15 mouse cellular contexts compared by ENCODE assay signal in the genomic region with DNA sequence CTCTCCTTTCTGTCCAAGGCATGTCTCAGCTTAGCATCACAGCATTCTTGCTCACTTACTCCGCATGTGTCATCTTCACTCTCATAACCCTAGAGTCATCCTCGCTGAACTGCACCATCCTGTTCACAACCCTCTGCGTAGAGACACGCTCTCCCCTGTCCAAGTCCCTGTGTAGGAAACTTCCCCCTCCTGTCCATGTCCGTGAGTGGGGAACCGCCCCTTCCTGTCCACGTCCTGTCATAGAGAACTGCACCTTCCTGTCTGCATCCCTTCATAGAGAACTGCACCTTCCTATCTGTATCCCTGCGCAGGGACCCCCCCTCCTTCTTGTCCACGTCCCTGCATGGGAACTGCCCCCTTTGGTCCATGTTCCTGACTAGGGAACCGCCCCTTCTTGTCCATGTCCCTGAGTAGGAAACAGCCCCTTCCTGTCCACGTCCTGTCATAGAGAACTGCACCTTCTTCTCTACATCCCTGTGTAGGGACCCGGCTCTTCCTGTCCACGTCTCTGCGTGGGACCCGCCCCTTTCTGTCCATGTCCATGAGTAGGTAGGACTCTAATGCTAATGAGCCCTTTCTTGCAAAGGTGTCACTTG. TPM values are rescaled to one million over a fixed set of nuclear protein-coding genes. Genes with fewer than 3 reads are reported as not detected.
DNase-seq lines count a peak whose midpoint lies in the region; ATAC-seq and TF ChIP-seq lines count a peak whose summit lies in the region.
"Had no signal": no experiment of that assay in that cellular context is flagged by ENCODE, and none has a peak within 500 bp of the region (broad histone marks: within the 10 kb centered on the region; RNA-seq: fewer than 3 reads in every experiment).

No protein-coding gene starts in this region.

- H3K4me2 ChIP-seq in heart, embryonic 14.5 days (ENCODE audit: low read length), result no peak overlapping the region
- no peak overlapping the region for H3K4me2 ChIP-seq in midbrain, embryonic 11.5 days
- H3K4me2 ChIP-seq in midbrain, embryonic 15.5 days, result no peak overlapping the region
- peak overlapping the region; percentile 9; the same call in 1 of the 2 replicates for H3K4me2 ChIP-seq in liver, postnatal 0 days (ENCODE audit: low read depth, low read length)
- H3K4me2 ChIP-seq: midbrain, embryonic 12.5 days had no signal

- H3K9ac ChIP-seq in heart, embryonic 14.5 days (ENCODE audit: low read length), result no peak overlapping the region
- no peak overlapping the region for H3K9ac ChIP-seq in midbrain, embryonic 11.5 days (ENCODE audit: low read length)
- H3K9ac ChIP-seq in midbrain, embryonic 15.5 days, result no peak overlapping the region
- no peak overlapping the region for H3K9ac ChIP-seq in liver, postnatal 0 days (replicated peaks)
- H3K9ac ChIP-seq: midbrain, embryonic 12.5 days had no signal

- 77% methylated on average over 15 of the region's 15 CpGs for WGBS in heart, embryonic 14.5 days
- 93% methylated on average over 15 of the region's 15 CpGs for WGBS in midbrain, embryonic 11.5 days
- 91% methylated on average over 15 of the region's 15 CpGs for WGBS in midbrain, embryonic 15.5 days
- WGBS in liver, postnatal 0 days (ENCODE audit: insufficient replicate concordance), result 42% methylated on average over 15 of the region's 15 CpGs

- H3K4me1 ChIP-seq in heart, embryonic 14.5 days (ENCODE audit: control insufficient read depth in 2 of 2, insufficient read depth in 2 of 2, low read length in 2 of 2), result peaks cover 19 to 25% of the 10 kb centered on the region in 2 experiments
- peaks cover 21% of the 10 kb centered on the region for H3K4me1 ChIP-seq in midbrain, embryonic 11.5 days (ENCODE audit: control insufficient read depth, insufficient read depth, low read length)
- H3K4me1 ChIP-seq in midbrain, embryonic 15.5 days, result peaks cover 35% of the 10 kb centered on the region
- H3K4me1 ChIP-seq in liver, postnatal 0 days (ENCODE audit: insufficient read depth), result peaks cover 24% of the 10 kb centered on the region

- no peak overlapping the region for H3K27ac ChIP-seq in heart, embryonic 14.5 days (replicated peaks in 1 of 2; ENCODE audit: control insufficient read depth in 1 of 2, insufficient read depth in 1 of 2, low read depth in 2 of 2, low read length in 2 of 2)
- H3K27ac ChIP-seq in midbrain, embryonic 11.5 days (ENCODE audit: low read depth, low read length), result no peak overlapping the region
- no peak overlapping the region for H3K27ac ChIP-seq in midbrain, embryonic 15.5 days
- H3K27ac ChIP-seq in liver, postnatal 0 days (ENCODE audit: low read depth), result no peak overlapping the region
- H3K27ac ChIP-seq: limb, embryonic 10.5 days; midbrain, embryonic 12.5 days had no signal

- TF ChIP-seq CTCF in liver, postnatal 0 days (IDR thresholded peaks at IDR 0.05; ENCODE audit: low read depth), result no peak

- no peaks in the 10 kb centered on the region for H3K9me3 ChIP-seq in heart, embryonic 14.5 days (ENCODE audit: control insufficient read depth, low read length)
- no peaks in the 10 kb centered on the region for H3K9me3 ChIP-seq in midbrain, embryonic 11.5 days (ENCODE audit: control insufficient read depth, low read length)
- no peaks in the 10 kb centered on the region for H3K9me3 ChIP-seq in midbrain, embryonic 15.5 days
- H3K9me3 ChIP-seq in liver, postnatal 0 days (ENCODE audit: low read length), result no peaks in the 10 kb centered on the region
- H3K9me3 ChIP-seq: limb, embryonic 10.5 days; midbrain, embryonic 12.5 days had no signal

- H3K36me3 ChIP-seq in heart, embryonic 14.5 days (ENCODE audit: control insufficient read depth, insufficient read depth, low read length), result no peaks in the 10 kb centered on the region
- H3K36me3 ChIP-seq in midbrain, embryonic 11.5 days (ENCODE audit: control insufficient read depth, insufficient read depth, low read length), result no peaks in the 10 kb centered on the region
- H3K36me3 ChIP-seq in midbrain, embryonic 15.5 days (replicated peaks), result no peaks in the 10 kb centered on the region
- H3K36me3 ChIP-seq in liver, postnatal 0 days (replicated peaks; ENCODE audit: insufficient read depth, low read length), result no peaks in the 10 kb centered on the region
- H3K36me3 ChIP-seq: limb, embryonic 10.5 days; midbrain, embryonic 12.5 days had no signal

- DNase-seq in heart, postnatal 10 days, result no peak
- no peak for DNase-seq in midbrain, embryonic 11.5 days (ENCODE audit: low spot score, missing footprints)
- DNase-seq in liver, postnatal 0 days, result no peak
- no peak for DNase-seq in left cerebral cortex, postnatal 10 days (ENCODE audit: extremely low spot score in 1 of 2, low spot score in 2 of 2)
- no peak for DNase-seq in testis, postnatal 10 days (ENCODE audit: low spot score)
- DNase-seq in ovary, postnatal 14 days (ENCODE audit: low spot score), result no peak
- DNase-seq: adrenal gland, postnatal 14 days; heart, postnatal 4 days; kidney, adult 8-10 months; thymus, postnatal 4 days had no signal

- no peaks in the 10 kb centered on the region for H3K27me3 ChIP-seq in heart, embryonic 14.5 days (ENCODE audit: control insufficient read depth, insufficient read depth, low read length)
- no peaks in the 10 kb centered on the region for H3K27me3 ChIP-seq in midbrain, embryonic 11.5 days (ENCODE audit: control insufficient read depth, insufficient read depth, low read length)
- H3K27me3 ChIP-seq in midbrain, embryonic 15.5 days (replicated peaks), result no peaks in the 10 kb centered on the region
- no peaks in the 10 kb centered on the region for H3K27me3 ChIP-seq in liver, postnatal 0 days (ENCODE audit: insufficient read depth, low read length)
- H3K27me3 ChIP-seq: midbrain, embryonic 12.5 days had no signal

- ATAC-seq in heart, embryonic 14.5 days (ENCODE audit: insufficient number of reproducible peaks, insufficient read depth, low FRiP score, low read depth), result peak; percentile 20; the same call in 1 of the 2 replicates
- ATAC-seq in midbrain, embryonic 11.5 days (ENCODE audit: low FRiP score), result peak; percentile 6; the same call in 1 of the 2 replicates
- ATAC-seq in midbrain, embryonic 15.5 days (replicated peaks), result no peak
- 0 out of 2 replicates have a peak, but pooled peaks have one; percentile 22 for ATAC-seq in liver, postnatal 0 days

- no peak overlapping the region for H3K4me3 ChIP-seq in heart, embryonic 14.5 days (ENCODE audit: control insufficient read depth in 1 of 2, insufficient read depth in 1 of 2, low read depth in 1 of 2, low read length in 2 of 2)
- H3K4me3 ChIP-seq in midbrain, embryonic 11.5 days (ENCODE audit: low read depth, low read length), result no peak overlapping the region
- H3K4me3 ChIP-seq in midbrain, embryonic 15.5 days, result no peak overlapping the region
- H3K4me3 ChIP-seq in liver, postnatal 0 days (ENCODE audit: low read depth, low read length), result no peak overlapping the region
- H3K4me3 ChIP-seq: erythroblast, embryonic 14.5 days; limb, embryonic 10.5 days; midbrain, embryonic 12.5 days had no signal

- no peak for TF ChIP-seq EP300 in liver, postnatal 0 days (IDR thresholded peaks at IDR 0.05; ENCODE audit: low read depth)

- intact Hi-C loops in heart, postnatal 10 days (cut with DNase I), result no loop called here
- intact Hi-C loops in left cerebral cortex, postnatal 10 days (cut with DNase I), result no loop called here

RNA-seq across cellular contexts. Expression of gene Irf2bp2, which starts 22.6 kb away (rescaled TPM):
- 8.1 and 9.1 TPM in 2 replicates for polyA plus RNA-seq in heart, embryonic 14.5 days (2014; fragmentation: Nextera tagmentation; extraction: Ambion mirVana)
- total RNA-seq in heart, postnatal 10 days (2021), result 100 to 1,000 TPM; 101 to 154 TPM
- polyA plus RNA-seq in midbrain, embryonic 11.5 days (2014; fragmentation: Nextera tagmentation; extraction: Ambion mirVana), result 4.4 and 4.5 TPM in 2 replicates
- 9.7 and 10.0 TPM in 2 replicates for polyA plus RNA-seq in midbrain, embryonic 15.5 days (2015; fragmentation: Nextera tagmentation; extraction: Ambion mirVana)
- 5.0 and 6.2 TPM in 2 replicates for polyA plus RNA-seq in liver, postnatal 0 days (2015; fragmentation: Nextera tagmentation; extraction: Ambion mirVana)
- total RNA-seq in left cerebral cortex, postnatal 10 days (2021), result 10 to 100 TPM; 51.2 to 54.6 TPM
